Mouse (Mus musculus): ENCODE measurements around the gene Zfp94. TPM values are rescaled to one million over a fixed set of nuclear protein-coding genes. Genes with fewer than 3 reads are reported as not detected.
"Not testable (repeated sequence)": the region's sequence is repeated elsewhere in the genome, so short reads cannot be mapped to it uniquely, and the experiment has no call there.

Zfp94 gene
- polyA plus RNA-seq, 1 experiment from 2014 or later = 2.6 TPM

DNA sequence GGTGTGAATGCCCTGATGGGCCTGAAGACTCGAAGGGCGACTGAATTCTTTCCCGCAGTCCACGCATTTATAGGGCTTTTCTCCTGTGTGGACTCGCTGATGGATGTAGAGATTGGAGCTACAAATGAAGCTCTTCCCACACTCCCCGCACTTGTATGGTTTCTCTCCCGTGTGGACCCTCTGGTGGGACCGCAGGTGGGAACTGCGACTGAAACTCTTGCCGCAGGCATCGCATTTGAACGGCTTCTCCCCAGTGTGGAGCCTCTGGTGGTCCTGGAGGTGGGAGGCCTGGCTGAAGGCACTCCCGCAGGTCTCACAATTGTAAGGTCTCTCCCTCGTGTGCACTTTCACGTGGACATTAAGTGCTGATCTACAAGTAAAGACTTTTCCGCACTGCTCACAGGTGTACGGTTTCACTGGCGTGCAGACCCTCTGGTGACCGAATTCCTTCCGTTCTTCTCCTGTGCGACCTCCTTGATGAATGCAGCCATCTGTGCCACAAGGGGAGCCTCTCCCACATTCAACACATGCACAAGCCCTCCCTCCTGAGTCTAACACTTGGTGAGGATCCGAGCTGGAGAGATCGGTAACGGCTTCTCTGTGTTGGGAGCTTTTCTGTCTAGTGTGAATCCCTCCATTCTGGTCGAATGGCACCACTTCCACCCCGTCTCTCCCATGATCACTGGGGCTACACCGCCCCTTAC is 24.9 kb downstream of the Zfp94 start:
- no peak overlapping the region for H3K9ac ChIP-seq
- DNase-seq = no peak
- H3K4me1 ChIP-seq (replicated peaks) = peaks cover 11% of the 10 kb centered on the region
- H3K27me3 ChIP-seq = no peaks in the 10 kb centered on the region
- no peak for ATAC-seq (ENCODE audit: low read depth)
- 83% methylated on average over 27 of the region's 27 CpGs for WGBS (ENCODE audit: insufficient replicate concordance)
- H3K4me3 ChIP-seq (replicated peaks) = no peak overlapping the region
- peaks cover 59% of the 10 kb centered on the region for H3K36me3 ChIP-seq
- no peaks in the 10 kb centered on the region for H3K9me3 ChIP-seq (replicated peaks)
- no peak overlapping the region for H3K4me2 ChIP-seq
- H3K27ac ChIP-seq = no peak overlapping the region

- peaks cover 45% of the 10 kb centered on the region for H3K36me3 ChIP-seq
- H3K9ac ChIP-seq = no peak overlapping the region
- no peaks in the 10 kb centered on the region for H3K9me3 ChIP-seq (replicated peaks)
- WGBS (ENCODE audit: insufficient replicate concordance) = 71% methylated on average over 4 of the region's 4 CpGs
- no peak overlapping the region for H3K27ac ChIP-seq
- H3K4me1 ChIP-seq (replicated peaks) = peaks cover 11% of the 10 kb centered on the region
- H3K27me3 ChIP-seq = no peaks in the 10 kb centered on the region
- ATAC-seq (ENCODE audit: low read depth) (no peak), DNase-seq (no peak)
- H3K4me3 ChIP-seq (replicated peaks) = no peak overlapping the region
- no peak overlapping the region for H3K4me2 ChIP-seq
These were observed 26.3 kb downstream of the Zfp94 start for GRCm38 (mm10) chr7:24290106-24290693.

GRCm38 (mm10) chr7:24288512-24288911 is 28.0 kb downstream of the Zfp94 start:
- no peaks in the 10 kb centered on the region for H3K27me3 ChIP-seq
- WGBS (ENCODE audit: insufficient replicate concordance) = 79% methylated on average over 6 of the region's 6 CpGs
- H3K9ac ChIP-seq = no peak overlapping the region
- no peak overlapping the region for H3K4me2 ChIP-seq
- H3K4me3 ChIP-seq (replicated peaks) = no peak overlapping the region
- no peaks in the 10 kb centered on the region for H3K9me3 ChIP-seq (replicated peaks)
- DNase-seq (no peak), ATAC-seq (ENCODE audit: low read depth) (no peak)
- H3K27ac ChIP-seq = no peak overlapping the region
- H3K36me3 ChIP-seq = peaks cover 30% of the 10 kb centered on the region
- H3K4me1 ChIP-seq (replicated peaks) = peaks cover 5% of the 10 kb centered on the region; the same call in 1 of the 2 replicates

DNA sequence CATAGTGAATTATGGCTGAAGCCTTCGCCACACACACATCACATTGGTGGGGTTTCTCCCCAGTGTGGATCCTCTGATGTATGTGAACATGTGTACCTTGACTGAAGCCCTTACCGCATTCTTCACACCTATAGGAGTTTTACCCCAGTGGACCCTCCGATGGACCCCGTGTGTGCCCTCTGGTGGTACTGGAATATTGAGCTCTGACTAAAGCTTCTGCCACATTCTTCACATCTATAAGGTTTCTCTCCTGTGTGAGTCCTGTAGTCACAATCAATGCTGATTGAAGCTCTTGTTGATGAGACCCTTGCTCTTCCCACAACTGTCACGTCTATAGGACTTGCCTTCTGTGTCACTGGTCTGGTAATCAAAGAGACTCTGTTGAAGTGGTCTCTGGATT is 28.8 kb downstream of the Zfp94 start:
- ATAC-seq (ENCODE audit: low read depth) (no peak), DNase-seq (no peak)
- WGBS (ENCODE audit: insufficient replicate concordance) = 71% methylated on average over 5 of the region's 5 CpGs
- H3K4me1 ChIP-seq (replicated peaks) = no peaks in the 10 kb centered on the region
- no peaks in the 10 kb centered on the region for H3K9me3 ChIP-seq (replicated peaks)
- H3K4me2 ChIP-seq = no peak overlapping the region
- H3K36me3 ChIP-seq = peaks cover 25% of the 10 kb centered on the region
- H3K27ac ChIP-seq = no peak overlapping the region
- no peak overlapping the region for H3K9ac ChIP-seq
- H3K4me3 ChIP-seq (replicated peaks) = no peak overlapping the region
- no peaks in the 10 kb centered on the region for H3K27me3 ChIP-seq

GRCm38 (mm10) chr7:24286916-24287315 is 29.6 kb downstream of the Zfp94 start:
- Histone ChIP-seq H3K27ac (no peak overlapping the region), H3K4me2 (no peak overlapping the region), H3K9ac (no peak overlapping the region), H3K9me3 (replicated peaks) (no peaks in the 10 kb centered on the region), H3K4me1 (replicated peaks) (no peaks in the 10 kb centered on the region), H3K36me3 (peaks cover 17% of the 10 kb centered on the region), H3K4me3 (replicated peaks) (no peak overlapping the region), H3K27me3 (no peaks in the 10 kb centered on the region)
- 61% methylated on average over 4 of the region's 4 CpGs for WGBS (ENCODE audit: insufficient replicate concordance)
- DNase-seq (no peak), ATAC-seq (ENCODE audit: low read depth) (no peak)

- no peaks in the 10 kb centered on the region for H3K4me1 ChIP-seq (replicated peaks)
- no peaks in the 10 kb centered on the region for H3K9me3 ChIP-seq (replicated peaks)
- no peak overlapping the region for H3K4me2 ChIP-seq
- H3K4me3 ChIP-seq (replicated peaks) = no peak overlapping the region
- no peaks in the 10 kb centered on the region for H3K27me3 ChIP-seq
- no peak overlapping the region for H3K27ac ChIP-seq
- 36% methylated on average over 4 of the region's 4 CpGs for WGBS (ENCODE audit: insufficient replicate concordance)
- ATAC-seq (ENCODE audit: low read depth) (no peak), DNase-seq (no peak)
- H3K9ac ChIP-seq = no peak overlapping the region
- H3K36me3 ChIP-seq = peaks cover 9% of the 10 kb centered on the region
These were observed 30.4 kb downstream of the Zfp94 start for GRCm38 (mm10) chr7:24286090-24286489.

GRCm38 (mm10) chr7:24280858-24281145 is 35.7 kb downstream of the Zfp94 start:
- H3K27me3 ChIP-seq = no peaks in the 10 kb centered on the region
- H3K4me3 ChIP-seq (replicated peaks) = no peak overlapping the region
- no peaks in the 10 kb centered on the region for H3K4me1 ChIP-seq (replicated peaks)
- WGBS (ENCODE audit: insufficient replicate concordance) = 51% methylated on average over 4 of the region's 4 CpGs
- H3K27ac ChIP-seq = no peak overlapping the region
- DNase-seq (no peak), ATAC-seq (ENCODE audit: low read depth) (no peak)
- H3K9ac ChIP-seq = no peak overlapping the region
- H3K36me3 ChIP-seq = no peaks in the 10 kb centered on the region
- no peak overlapping the region for H3K4me2 ChIP-seq
- no peaks in the 10 kb centered on the region for H3K9me3 ChIP-seq (replicated peaks)

- Histone ChIP-seq H3K27me3 (no peaks in the 10 kb centered on the region), H3K4me3 (replicated peaks) (no peak overlapping the region), H3K4me1 (replicated peaks) (no peaks in the 10 kb centered on the region), H3K4me2 (no peak overlapping the region), H3K9ac (no peak overlapping the region), H3K36me3 (0 out of 2 replicates have a peak, but pooled peaks cover under 1% of the 10 kb centered on the region), H3K27ac (no peak overlapping the region), H3K9me3 (replicated peaks) (no peaks in the 10 kb centered on the region)
- ATAC-seq (ENCODE audit: low read depth) = no peak
- DNase-seq = no peak
- 56% methylated on average over 10 of the region's 10 CpGs for WGBS (ENCODE audit: insufficient replicate concordance)
These were observed 36.2 kb downstream of the Zfp94 start for GRCm38 (mm10) chr7:24280031-24280857.

DNA sequence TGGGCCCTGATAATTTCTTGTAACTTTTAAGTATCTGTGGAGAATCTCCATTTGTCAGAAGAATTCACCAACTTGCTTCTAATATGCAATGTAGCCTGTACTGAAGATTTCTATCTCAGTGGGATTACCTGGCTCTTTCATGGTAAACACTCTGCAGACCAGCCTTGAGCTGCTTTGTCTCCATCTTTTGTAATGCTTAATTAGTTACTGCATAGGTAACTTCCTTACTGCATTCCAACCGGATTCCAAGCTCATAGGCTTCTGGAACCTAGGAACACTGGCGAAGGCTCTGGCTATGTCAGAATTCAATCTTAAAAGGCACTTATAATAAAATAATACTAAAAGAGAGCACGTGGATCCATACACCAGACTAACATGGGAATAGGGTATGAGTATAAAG is 37.7 kb downstream of the Zfp94 start:
- H3K4me1 ChIP-seq (replicated peaks); H3K9ac ChIP-seq; H3K27ac ChIP-seq; H3K4me2 ChIP-seq; DNase-seq; H3K4me3 ChIP-seq (replicated peaks); ATAC-seq (ENCODE audit: low read depth); H3K27me3 ChIP-seq; H3K36me3 ChIP-seq; H3K9me3 ChIP-seq (replicated peaks): not testable (repeated sequence)
- 59% methylated on average over 3 of the region's 3 CpGs for WGBS (ENCODE audit: insufficient replicate concordance)

GRCm38 (mm10) chr7:24274456-24274855 is 42.0 kb downstream of the Zfp94 start:
- no peak overlapping the region for H3K9ac ChIP-seq
- no peak overlapping the region for H3K4me3 ChIP-seq (replicated peaks)
- H3K27me3 ChIP-seq = no peaks in the 10 kb centered on the region
- DNase-seq (no peak), ATAC-seq (ENCODE audit: low read depth) (no peak)
- H3K4me2 ChIP-seq = no peak overlapping the region
- no peaks in the 10 kb centered on the region for H3K9me3 ChIP-seq (replicated peaks)
- 65% methylated on average over 4 of the region's 4 CpGs for WGBS (ENCODE audit: insufficient replicate concordance)
- no peak overlapping the region for H3K27ac ChIP-seq
- peaks cover 4% of the 10 kb centered on the region for H3K4me1 ChIP-seq (replicated peaks)
- H3K36me3 ChIP-seq = peaks cover 12% of the 10 kb centered on the region; the same call in 1 of the 2 replicates

DNA sequence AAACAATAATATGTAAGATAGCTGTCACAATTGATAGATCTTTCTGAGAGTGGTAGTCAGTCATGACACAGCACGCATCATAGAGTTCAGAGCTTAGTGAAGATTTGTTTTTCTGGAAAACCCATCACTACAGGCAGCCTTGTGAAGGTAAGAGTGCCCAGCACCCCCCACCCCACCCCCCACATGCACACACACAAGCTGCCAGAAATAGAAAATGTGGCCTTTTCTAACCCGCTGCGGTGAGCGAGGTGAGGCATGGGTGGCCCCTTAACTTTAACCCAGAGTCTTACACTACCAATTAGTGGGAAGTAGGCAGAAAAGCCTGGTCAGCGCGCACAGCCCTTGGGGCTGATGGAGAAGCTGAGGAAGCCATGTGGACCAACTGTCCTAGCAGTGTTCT is 45.3 kb downstream of the Zfp94 start:
- H3K9me3 ChIP-seq (replicated peaks) = no peaks in the 10 kb centered on the region
- H3K4me1 ChIP-seq (replicated peaks) = peaks cover 5% of the 10 kb centered on the region
- H3K9ac ChIP-seq = no peak overlapping the region
- peaks cover 12% of the 10 kb centered on the region; the same call in 1 of the 2 replicates for H3K36me3 ChIP-seq
- H3K4me2 ChIP-seq = no peak overlapping the region
- WGBS (ENCODE audit: insufficient replicate concordance) = 82% methylated on average over 6 of the region's 6 CpGs
- DNase-seq (no peak), ATAC-seq (ENCODE audit: low read depth) (no peak)
- H3K4me3 ChIP-seq (replicated peaks) = no peak overlapping the region
- no peak overlapping the region for H3K27ac ChIP-seq
- no peaks in the 10 kb centered on the region for H3K27me3 ChIP-seq
